Mouse (Mus musculus) neural tube, embryonic 13.5 days (tissue): ENCODE results near the gene Kifc3. TPM values are rescaled to one million over a fixed set of nuclear protein-coding genes. Genes with fewer than 3 reads are reported as not detected.
"Not testable (repeated sequence)": the region's sequence is repeated elsewhere in the genome, so short reads cannot be mapped to it uniquely, and the experiment has no call there.

Experiments used
- ATAC-seq: fragments of 200-750 bp; cut with Nextera tagmentation; 2 replicates; pipeline ENCODE4 v1.8.0; 2017; ENCODE audit warnings: low read depth, mild to moderate bottlenecking, moderate TSS enrichment, moderate library complexity
- H3K27ac ChIP-seq: fragments of 300-500 bp; sonication (generic); replicated peaks from 2 replicates; pipeline ENCODE4 v1.5.1; 2015; ENCODE audit warnings: moderate library complexity, mild to moderate bottlenecking, inconsistent platforms
- H3K27me3 ChIP-seq: fragments of 300-500 bp; sonication (generic); 2 replicates; pipeline ENCODE4 v1.6.1; 2015; ENCODE audit warnings: mild to moderate bottlenecking, inconsistent platforms
- H3K36me3 ChIP-seq: fragments of 300-500 bp; sonication (generic); 2 replicates; pipeline ENCODE4 v1.6.1; 2015; ENCODE audit warnings: mild to moderate bottlenecking, inconsistent platforms
- H3K4me1 ChIP-seq: fragments of 300-500 bp; sonication (generic); replicated peaks from 2 replicates; pipeline ENCODE4 v1.6.1; 2015; ENCODE audit warnings: inconsistent platforms
- H3K4me2 ChIP-seq: fragments of 300-500 bp; sonication (generic); 2 replicates; pipeline ENCODE4 v1.6.1; 2015; ENCODE audit warnings: inconsistent platforms, mild to moderate bottlenecking, moderate library complexity
- H3K4me3 ChIP-seq: fragments of 300-500 bp; sonication (generic); 2 replicates; pipeline ENCODE4 v1.5.1; 2015; ENCODE audit warnings: mild to moderate bottlenecking, inconsistent platforms
- H3K9ac ChIP-seq: fragments of 300-500 bp; sonication (generic); 2 replicates; pipeline ENCODE4 v1.6.1; 2015; ENCODE audit warnings: moderate library complexity, mild to moderate bottlenecking, inconsistent platforms
- H3K9me3 ChIP-seq: fragments of 300-500 bp; sonication (generic); 2 replicates; pipeline ENCODE4 v1.6.1; 2016; ENCODE audit warnings: inconsistent platforms
- WGBS: fragments of 180-500 bp; shearing (Covaris S2); methylation state at CpG from one replicate; pipeline ENCODE4 v1.1.7; 2015; 5-methylcytosine and 5-hydroxymethylcytosine counted together
- polyA plus RNA-seq: library from polyadenylated mRNA; unstranded; fragments of >200 nt; fragmentation: Nextera tagmentation; extraction: Ambion mirVana; gene quantifications from 2 replicates; pipeline ENCODE4 v1.2.1, GENCODE M21; 2015

The Kifc3 gene
- polyA plus RNA-seq, 1 experiment from 2014 or later = 17.8 TPM

- Histone ChIP-seq H3K27ac (no peak overlapping the region), H3K4me1 (peaks cover 20% of the 10 kb centered on the region), H3K4me2 (no peak overlapping the region), H3K36me3 (no peaks in the 10 kb centered on the region), H3K27me3 (no peaks in the 10 kb centered on the region), H3K4me3 (no peak overlapping the region), H3K9me3 (no peaks in the 10 kb centered on the region), H3K9ac (no peak overlapping the region)
- no peak for ATAC-seq
- WGBS = 80% methylated on average over 5 of the region's 5 CpGs
Measured at GRCm38 (mm10) chr8:95172433-95172832, 30.2 kb downstream of the Kifc3 start.

DNA sequence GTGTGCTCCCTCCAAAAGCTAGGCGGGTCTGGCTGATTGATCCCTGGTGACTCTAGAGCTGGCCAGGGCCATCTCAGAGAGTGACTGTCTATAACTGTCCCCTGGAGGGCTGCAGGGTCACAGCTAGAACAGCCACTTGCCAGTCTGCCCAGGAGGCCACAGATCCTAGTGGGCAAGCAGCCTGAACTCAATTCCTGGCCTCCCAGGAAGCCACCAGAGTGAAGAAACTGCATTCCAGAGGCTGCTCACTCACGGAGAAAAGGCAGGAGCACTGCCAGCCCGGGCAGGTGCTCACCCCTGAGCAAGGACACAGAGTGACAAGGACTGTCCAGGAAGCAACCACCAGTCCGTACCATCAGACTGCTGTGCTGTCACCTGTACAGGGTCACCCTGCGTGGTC, 34.9 kb downstream of the Kifc3 start:
- no peak for ATAC-seq
- Histone ChIP-seq H3K4me1 (peaks cover 5% of the 10 kb centered on the region), H3K4me2 (no peak overlapping the region), H3K4me3 (no peak overlapping the region), H3K9ac (no peak overlapping the region), H3K27ac (no peak overlapping the region), H3K9me3 (no peaks in the 10 kb centered on the region), H3K27me3 (no peaks in the 10 kb centered on the region), H3K36me3 (no peaks in the 10 kb centered on the region)
- WGBS = 62% methylated on average over 5 of the region's 5 CpGs

DNA sequence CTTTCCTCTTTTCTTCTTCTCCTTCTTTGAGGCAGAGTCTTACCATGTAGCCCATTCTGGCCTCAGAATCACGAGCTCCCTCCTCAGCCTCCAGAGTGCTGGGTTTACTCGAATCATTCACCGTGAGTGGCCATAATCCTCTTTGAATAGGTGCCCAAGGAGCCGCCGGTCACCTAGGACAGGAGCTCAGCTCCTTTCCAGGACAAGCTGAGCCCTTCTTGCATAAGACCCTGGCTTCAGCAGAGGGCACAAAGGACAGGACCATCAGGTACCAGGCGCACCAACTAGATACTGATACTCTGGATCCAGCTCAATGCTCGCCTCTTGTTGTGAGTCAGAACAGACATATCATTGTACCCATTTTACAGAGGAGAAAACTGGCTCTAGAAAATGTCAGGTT, 36.2 kb downstream of the Kifc3 start:
- Histone ChIP-seq H3K27me3 (no peaks in the 10 kb centered on the region), H3K36me3 (no peaks in the 10 kb centered on the region), H3K9ac (no peak overlapping the region), H3K4me1 (peaks cover 10% of the 10 kb centered on the region), H3K27ac (no peak overlapping the region), H3K4me2 (no peak overlapping the region), H3K9me3 (no peaks in the 10 kb centered on the region), H3K4me3 (no peak overlapping the region)
- 88% methylated on average over 7 of the region's 7 CpGs for WGBS
- ATAC-seq = no peak

- ATAC-seq = no peak
- H3K4me3 ChIP-seq = no peak overlapping the region
- 68% methylated on average over 11 of the region's 11 CpGs for WGBS
- no peak overlapping the region for H3K4me2 ChIP-seq
- H3K9me3 ChIP-seq = no peaks in the 10 kb centered on the region
- H3K36me3 ChIP-seq = no peaks in the 10 kb centered on the region
- peaks cover 10% of the 10 kb centered on the region for H3K4me1 ChIP-seq
- no peaks in the 10 kb centered on the region for H3K27me3 ChIP-seq
- H3K27ac ChIP-seq = no peak overlapping the region
- no peak overlapping the region for H3K9ac ChIP-seq
Measured at GRCm38 (mm10) chr8:95165923-95166322, 36.7 kb downstream of the Kifc3 start.

GRCm38 (mm10) chr8:95164469-95164868, 38.1 kb downstream of the Kifc3 start:
- Histone ChIP-seq H3K9me3 (no peaks in the 10 kb centered on the region), H3K27ac (no peak overlapping the region), H3K9ac (no peak overlapping the region), H3K36me3 (no peaks in the 10 kb centered on the region), H3K4me1 (peaks cover 10% of the 10 kb centered on the region), H3K4me2 (no peak overlapping the region), H3K4me3 (no peak overlapping the region), H3K27me3 (no peaks in the 10 kb centered on the region)
- WGBS = 62% methylated on average over 7 of the region's 7 CpGs
- ATAC-seq = no peak

DNA sequence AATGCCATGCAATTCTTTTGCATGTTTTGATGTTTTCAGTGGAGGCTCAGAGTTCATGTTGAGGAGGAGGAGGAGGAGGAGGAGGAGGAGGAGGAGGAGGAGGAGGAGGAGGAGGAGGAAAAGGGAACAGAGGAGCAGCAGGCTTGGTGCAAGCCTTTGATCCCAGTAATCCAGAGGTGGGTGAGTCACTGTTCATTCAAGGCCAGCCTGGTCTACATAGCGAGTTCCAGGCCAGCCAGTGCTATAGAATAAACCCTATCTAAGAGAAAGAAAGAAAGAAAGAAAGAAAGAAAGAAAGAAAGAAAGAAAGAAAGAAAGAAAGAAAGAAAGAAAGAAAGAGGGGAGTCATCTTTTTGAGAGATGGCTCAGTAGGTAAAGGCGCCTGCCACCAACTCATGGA, 38.6 kb downstream of the Kifc3 start:
- 68% methylated on average over 2 of the region's 2 CpGs for WGBS
- not testable (repeated sequence) for H3K9me3 ChIP-seq, H3K36me3 ChIP-seq, H3K27ac ChIP-seq, H3K9ac ChIP-seq, H3K27me3 ChIP-seq, ATAC-seq, H3K4me2 ChIP-seq, H3K4me3 ChIP-seq
- peaks cover 10% of the 10 kb centered on the region for H3K4me1 ChIP-seq

DNA sequence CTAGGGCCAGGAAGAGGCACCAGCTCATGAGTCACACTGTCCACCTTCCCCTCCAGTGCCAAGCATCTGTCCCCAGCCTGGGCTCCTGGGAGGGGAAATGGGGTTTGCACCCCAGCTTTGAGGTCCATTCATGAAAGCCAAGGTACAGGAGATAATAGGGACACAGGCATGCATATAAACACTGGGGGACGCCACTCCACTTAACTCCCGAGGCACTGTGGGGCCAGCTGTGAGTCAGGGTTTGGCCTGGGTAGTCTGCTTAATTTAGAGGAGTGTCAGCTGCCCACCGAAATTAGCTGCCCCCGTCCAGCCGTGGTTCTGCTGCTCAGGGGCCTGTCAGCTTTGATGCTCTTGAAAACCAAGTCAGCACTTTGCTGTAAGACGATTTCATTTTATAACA, 39.8 kb downstream of the Kifc3 start:
- no peak for ATAC-seq

GRCm38 (mm10) chr8:95159344-95159743, 43.3 kb downstream of the Kifc3 start:
- Histone ChIP-seq H3K9me3 (no peaks in the 10 kb centered on the region), H3K4me3 (no peak overlapping the region), H3K36me3 (no peaks in the 10 kb centered on the region), H3K4me1 (peaks cover 10% of the 10 kb centered on the region), H3K9ac (no peak overlapping the region), H3K27ac (no peak overlapping the region), H3K4me2 (no peak overlapping the region), H3K27me3 (no peaks in the 10 kb centered on the region)
- ATAC-seq = no peak
- 82% methylated on average over 3 of the region's 3 CpGs for WGBS

More for the DNA sequence above, 39.8 kb downstream of the Kifc3 start:
- H3K27me3 ChIP-seq = no peaks in the 10 kb centered on the region
- WGBS = 48% methylated on average over 6 of the region's 6 CpGs
- peaks cover 10% of the 10 kb centered on the region for H3K4me1 ChIP-seq
- peak overlapping the region; percentile 23; the same call in 1 of the 2 replicates for H3K27ac ChIP-seq
- no peaks in the 10 kb centered on the region for H3K36me3 ChIP-seq
- H3K9ac ChIP-seq = no peak overlapping the region
- no peak overlapping the region for H3K4me2 ChIP-seq
- H3K4me3 ChIP-seq = no peak overlapping the region
- H3K9me3 ChIP-seq = no peaks in the 10 kb centered on the region

DNA sequence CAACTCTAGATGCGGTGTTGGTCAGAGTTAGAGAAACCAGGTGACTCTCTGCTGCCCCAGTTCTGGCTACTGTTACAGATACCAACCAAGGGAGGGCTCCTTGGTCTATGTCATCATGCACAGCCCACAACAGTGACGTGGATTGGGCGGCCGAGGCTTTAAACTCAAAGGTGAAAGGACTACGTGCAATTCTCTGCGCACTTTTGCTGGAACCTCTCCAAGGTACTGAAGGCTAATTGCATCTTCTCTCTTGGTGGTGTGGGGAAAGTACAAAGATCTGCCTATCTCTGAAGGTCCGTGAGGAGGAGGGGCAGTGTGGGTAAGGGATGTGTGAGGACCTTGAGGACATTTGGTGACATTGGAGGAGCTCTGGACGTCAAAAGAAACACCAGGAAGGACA, 44.0 kb downstream of the Kifc3 start:
- H3K9me3 ChIP-seq = no peaks in the 10 kb centered on the region
- no peak overlapping the region for H3K27ac ChIP-seq
- H3K4me3 ChIP-seq = no peak overlapping the region
- no peaks in the 10 kb centered on the region for H3K36me3 ChIP-seq
- no peaks in the 10 kb centered on the region for H3K27me3 ChIP-seq
- H3K4me1 ChIP-seq = peaks cover 10% of the 10 kb centered on the region
- no peak overlapping the region for H3K4me2 ChIP-seq
- 82% methylated on average over 8 of the region's 8 CpGs for WGBS
- H3K9ac ChIP-seq = no peak overlapping the region
- no peak for ATAC-seq

GRCm38 (mm10) chr8:95157145-95157544, 45.5 kb downstream of the Kifc3 start:
- Histone ChIP-seq H3K36me3 (no peaks in the 10 kb centered on the region), H3K27me3 (no peaks in the 10 kb centered on the region), H3K4me1 (no peaks in the 10 kb centered on the region; the same call in 1 of the 2 replicates), H3K4me3 (no peak overlapping the region), H3K4me2 (no peak overlapping the region), H3K9me3 (no peaks in the 10 kb centered on the region), H3K9ac (no peak overlapping the region), H3K27ac (no peak overlapping the region)
- ATAC-seq = no peak
- WGBS = 62% methylated on average over 3 of the region's 3 CpGs

- H3K4me2 ChIP-seq = no peak overlapping the region
- H3K36me3 ChIP-seq = no peaks in the 10 kb centered on the region
- no peak overlapping the region for H3K9ac ChIP-seq
- 91% methylated on average over 6 of the region's 6 CpGs for WGBS
- no peaks in the 10 kb centered on the region for H3K4me1 ChIP-seq
- H3K4me3 ChIP-seq = no peak overlapping the region
- H3K9me3 ChIP-seq = no peaks in the 10 kb centered on the region
- H3K27ac ChIP-seq = no peak overlapping the region
- ATAC-seq = no peak
- no peaks in the 10 kb centered on the region for H3K27me3 ChIP-seq
Measured at GRCm38 (mm10) chr8:95156108-95156507, 46.5 kb downstream of the Kifc3 start.

GRCm38 (mm10) chr8:95155361-95155760, 47.3 kb downstream of the Kifc3 start:
- no peak overlapping the region for H3K4me3 ChIP-seq
- no peaks in the 10 kb centered on the region for H3K4me1 ChIP-seq
- no peak overlapping the region for H3K27ac ChIP-seq
- ATAC-seq = no peak
- H3K36me3 ChIP-seq = no peaks in the 10 kb centered on the region
- H3K9ac ChIP-seq = no peak overlapping the region
- H3K9me3 ChIP-seq = no peaks in the 10 kb centered on the region
- WGBS = 88% methylated on average over 5 of the region's 5 CpGs
- H3K27me3 ChIP-seq = no peaks in the 10 kb centered on the region
- H3K4me2 ChIP-seq = no peak overlapping the region

DNA sequence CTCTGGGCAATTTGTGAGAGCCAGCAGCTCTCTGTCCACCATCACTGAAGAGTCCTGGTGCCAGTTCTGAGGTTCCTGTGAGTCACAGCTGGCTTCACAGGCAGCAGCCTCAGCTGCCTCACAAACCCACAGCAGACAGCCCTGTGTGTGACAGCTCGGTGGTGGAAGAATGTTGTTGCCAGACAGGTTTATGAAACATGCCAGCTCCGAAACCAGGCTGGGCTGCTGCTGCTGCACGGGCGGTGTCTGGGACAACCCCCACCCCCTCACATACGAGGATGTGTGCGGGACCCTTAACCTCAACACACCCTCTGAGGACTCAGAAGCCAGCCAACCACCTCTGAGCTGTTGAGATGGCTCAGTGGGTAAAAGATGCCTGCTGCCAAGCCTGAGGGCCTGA, 48.0 kb downstream of the Kifc3 start:
- Histone ChIP-seq H3K27ac (no peak overlapping the region), H3K4me2 (no peak overlapping the region), H3K4me3 (no peak overlapping the region), H3K4me1 (no peaks in the 10 kb centered on the region), H3K9me3 (no peaks in the 10 kb centered on the region), H3K9ac (no peak overlapping the region), H3K36me3 (no peaks in the 10 kb centered on the region), H3K27me3 (no peaks in the 10 kb centered on the region)
- WGBS = 82% methylated on average over 6 of the region's 6 CpGs
- no peak for ATAC-seq
